Mouse (Mus musculus): ENCODE measurements around the gene Baiap2l1.

DNA sequence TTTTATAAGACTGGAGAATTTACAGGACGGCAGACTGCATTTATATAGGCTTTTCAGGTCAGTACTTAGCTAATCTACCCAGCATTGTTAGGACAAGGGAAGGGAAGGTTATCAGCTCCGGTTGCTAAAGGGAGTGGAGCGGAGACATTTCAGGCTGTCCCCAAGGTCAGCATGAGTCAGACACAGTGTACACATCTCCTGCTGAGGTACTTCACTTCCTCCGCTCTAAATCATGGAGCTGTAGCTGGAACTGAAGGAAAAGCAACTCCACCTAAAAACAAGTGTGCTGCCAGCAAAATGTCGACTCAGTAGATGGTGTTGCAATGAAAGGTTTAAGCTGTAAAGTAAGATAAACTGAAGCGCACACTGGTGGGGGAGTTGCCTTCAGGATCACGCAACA, 36.2 kb downstream of the Baiap2l1 start:
- TF ChIP-seq TCF3 (IDR thresholded peaks at IDR 0.05; ENCODE audit: insufficient read length, low read depth) (no peak), E2F4 (IDR thresholded peaks at IDR 0.05; ENCODE audit: insufficient read depth) (no peak), USF1 (IDR thresholded peaks at IDR 0.05; ENCODE audit: low read depth) (no peak), TCF12 (IDR thresholded peaks at IDR 0.05; ENCODE audit: insufficient read depth, poor library complexity, severe bottlenecking) (no peak), MAX (IDR thresholded peaks at IDR 0.05; ENCODE audit: low read depth) (no peak)

Measured in myocyte (in vitro differentiated cells).